Mouse (Mus musculus): ENCODE data around the gene Mrpl23.

DNA sequence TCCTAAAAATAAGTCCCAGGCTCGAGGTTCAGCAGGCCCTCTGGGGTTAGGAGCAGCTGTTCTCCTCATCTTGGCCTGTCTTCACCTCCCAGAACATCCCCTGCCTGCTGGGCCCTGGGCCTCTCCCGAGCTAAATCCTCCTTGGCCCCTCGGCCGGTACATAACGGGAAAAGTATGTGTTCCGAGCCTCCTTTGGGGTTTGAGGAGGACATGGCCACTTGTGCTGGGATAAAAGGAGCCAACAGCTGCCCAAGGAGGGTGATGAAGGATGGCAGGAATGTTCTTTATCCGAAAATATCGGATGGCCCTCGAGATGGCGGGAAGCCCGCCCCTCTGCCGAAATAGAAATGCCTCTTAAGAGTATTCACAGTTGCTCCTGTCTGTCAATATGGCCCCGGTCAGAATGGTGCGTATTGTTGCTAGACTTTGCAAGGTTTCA is 18.5 kb downstream of the Mrpl23 start:
- TF ChIP-seq CTCF (conservative IDR thresholded peaks at IDR 0.05; ENCODE audit: low read length) (no peak), POU5F1 (IDR thresholded peaks at IDR 0.05; ENCODE audit: borderline replicate concordance, low read length) (no peak)

All from E14TG2a.4 (cell line).